Mouse (Mus musculus): Measurements from ENCODE around the gene Tmem223. TPM values are rescaled to one million over a fixed set of nuclear protein-coding genes. Genes with fewer than 3 reads are reported as not detected.

Gene Tmem223
- polyA plus RNA-seq, 1 experiment from 2014 or later: 195 TPM

DNA sequence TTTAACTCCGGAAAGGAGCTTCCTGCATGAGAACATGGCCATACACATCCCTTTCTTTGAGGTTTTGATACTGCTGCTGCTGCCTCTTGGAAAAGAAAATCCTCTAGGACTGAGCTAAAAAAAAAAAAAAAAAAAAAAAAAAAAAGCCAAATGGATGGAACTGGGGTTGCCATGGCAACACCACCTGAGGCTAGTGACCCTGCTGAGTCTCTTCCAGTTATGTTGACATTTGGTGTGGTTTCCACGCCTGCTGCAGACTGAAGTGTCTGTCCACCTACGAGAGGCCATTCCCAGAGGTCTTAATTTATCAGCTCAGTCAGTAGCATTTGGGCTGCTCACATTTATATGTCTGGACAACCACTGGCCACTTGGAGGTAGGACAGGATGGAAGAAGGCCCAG lies 17.7 kb downstream of the Tmem223 start:
- H3K4me2 ChIP-seq (ENCODE audit: low read length): no peak overlapping the region
- H3K36me3 ChIP-seq (ENCODE audit: control insufficient read depth, insufficient read depth, low read length): peaks cover 10% of the 10 kb centered on the region
- 0 out of 2 replicates have a peak overlapping the region, but pooled peaks have one; percentile 10 for H3K9ac ChIP-seq (ENCODE audit: low read depth, low read length)
- H3K4me3 ChIP-seq (ENCODE audit: low read depth, low read length): no peak overlapping the region
- H3K4me1 ChIP-seq (ENCODE audit: control insufficient read depth, insufficient read depth, low read length): peaks cover 16% of the 10 kb centered on the region
- 12% methylated on average over 3 of the region's 3 CpGs for WGBS
- H3K27ac ChIP-seq (ENCODE audit: low read length): peak overlapping the region; percentile 39
- no peaks in the 10 kb centered on the region for H3K27me3 ChIP-seq (ENCODE audit: control insufficient read depth, insufficient read depth, low read depth, low read length)
- no peaks in the 10 kb centered on the region for H3K9me3 ChIP-seq (replicated peaks; ENCODE audit: control insufficient read depth, low read length, poor library complexity, severe bottlenecking)
- ATAC-seq: no peak

DNA sequence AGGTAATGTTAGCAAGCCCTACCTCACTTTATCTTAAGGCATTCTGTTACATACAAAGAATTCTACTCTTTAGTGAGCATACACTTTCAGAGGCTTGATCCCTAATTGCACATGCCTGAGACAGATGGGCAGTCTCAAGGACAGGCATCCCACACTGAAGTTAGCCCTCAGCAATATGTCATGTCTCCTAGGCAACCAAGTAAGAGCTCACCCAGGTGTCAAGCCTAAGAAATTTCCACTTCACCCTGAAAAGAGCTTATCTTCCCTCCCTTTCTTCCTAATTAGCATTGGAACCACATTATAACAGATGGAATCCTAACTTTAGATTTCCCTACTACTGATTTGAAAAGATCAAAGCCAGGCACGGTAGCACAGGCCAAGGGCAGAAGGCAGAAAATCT lies 18.4 kb downstream of the Tmem223 start:
- ATAC-seq: no peak
- H3K36me3 ChIP-seq (ENCODE audit: control insufficient read depth, insufficient read depth, low read length): peaks cover 16% of the 10 kb centered on the region
- H3K4me3 ChIP-seq (ENCODE audit: low read depth, low read length): no peak overlapping the region
- H3K27me3 ChIP-seq (ENCODE audit: control insufficient read depth, insufficient read depth, low read depth, low read length): no peaks in the 10 kb centered on the region
- no peak overlapping the region for H3K4me2 ChIP-seq (ENCODE audit: low read length)
- peak overlapping the region; percentile 39; the same call in 1 of the 2 replicates for H3K27ac ChIP-seq (ENCODE audit: low read length)
- H3K9ac ChIP-seq (ENCODE audit: low read depth, low read length): no peak overlapping the region
- no peaks in the 10 kb centered on the region for H3K9me3 ChIP-seq (replicated peaks; ENCODE audit: control insufficient read depth, low read length, poor library complexity, severe bottlenecking)
- 24% methylated on average over 1 of the region's 1 CpGs for WGBS
- H3K4me1 ChIP-seq (ENCODE audit: control insufficient read depth, insufficient read depth, low read length): peaks cover 16% of the 10 kb centered on the region

DNA sequence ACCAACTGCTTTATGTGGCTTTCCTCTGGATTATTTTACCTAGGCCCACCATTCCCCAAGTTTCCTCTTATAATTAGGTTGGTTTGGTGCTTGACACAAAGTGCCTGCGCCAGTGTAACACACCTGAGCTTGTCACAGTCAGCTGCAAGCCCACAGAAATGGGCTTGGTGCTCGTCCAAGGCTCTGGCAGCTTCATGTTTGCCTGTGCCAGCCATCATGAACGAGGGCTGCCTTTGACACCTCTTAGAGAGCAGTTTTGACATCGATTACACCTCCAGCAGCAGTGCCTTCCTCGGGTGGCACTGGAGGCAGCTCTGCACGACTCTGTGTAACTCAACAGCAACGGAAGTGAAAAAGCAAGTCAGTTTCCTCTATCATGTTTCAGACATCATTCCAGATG lies 19.4 kb downstream of the Tmem223 start:
- H3K4me2 ChIP-seq (ENCODE audit: low read length): no peak overlapping the region
- peaks cover 14% of the 10 kb centered on the region for H3K4me1 ChIP-seq (ENCODE audit: control insufficient read depth, insufficient read depth, low read length)
- H3K9ac ChIP-seq (ENCODE audit: low read depth, low read length): no peak overlapping the region
- no peak overlapping the region for H3K4me3 ChIP-seq (ENCODE audit: low read depth, low read length)
- H3K9me3 ChIP-seq (replicated peaks; ENCODE audit: control insufficient read depth, low read length, poor library complexity, severe bottlenecking): no peaks in the 10 kb centered on the region
- H3K36me3 ChIP-seq (ENCODE audit: control insufficient read depth, insufficient read depth, low read length): peaks cover 24% of the 10 kb centered on the region
- no peak overlapping the region for H3K27ac ChIP-seq (ENCODE audit: low read length)
- no peaks in the 10 kb centered on the region for H3K27me3 ChIP-seq (ENCODE audit: control insufficient read depth, insufficient read depth, low read depth, low read length)
- 87% methylated on average over 7 of the region's 7 CpGs for WGBS
- ATAC-seq: no peak

DNA sequence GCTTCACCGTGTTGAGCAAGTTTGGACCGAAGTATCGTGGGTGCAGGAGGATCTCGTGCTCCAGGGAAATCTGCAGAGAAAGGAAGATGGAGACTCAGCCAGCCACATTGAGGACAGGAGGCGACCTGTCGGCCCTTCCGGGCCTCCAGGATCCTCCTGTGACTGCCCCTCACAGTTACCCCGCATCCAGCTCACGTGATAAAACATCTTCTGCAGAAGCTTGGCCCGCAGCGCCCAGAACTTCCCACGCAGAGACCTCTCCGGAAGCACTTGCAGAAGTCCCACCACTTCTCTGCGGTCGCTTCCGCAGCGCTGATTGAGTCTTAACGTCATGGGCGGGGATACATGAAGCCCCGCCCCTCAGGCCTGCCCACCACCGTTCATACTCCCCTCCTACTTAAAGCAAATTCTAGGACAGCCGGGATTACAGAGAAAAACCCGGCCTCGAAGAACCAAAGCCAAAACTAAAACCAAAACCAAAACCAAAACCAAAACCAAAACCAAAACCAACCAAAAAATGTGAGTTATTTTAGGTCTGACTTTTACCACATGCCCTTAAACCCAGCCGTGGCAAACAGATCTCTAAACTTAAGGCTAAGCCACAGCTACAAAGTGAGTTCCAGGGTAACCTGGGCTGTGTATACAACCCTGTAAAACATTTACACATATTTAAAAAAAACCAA lies 27.6 kb downstream of the Tmem223 start, which contains the start of gene Polr2g:
Gene Polr2g, minus strand, starts transcription at position 314 of the 683 bp plus-strand sequence.
- Histone ChIP-seq H3K4me2 (ENCODE audit: low read length) (peak within 1 kb of the TSS; percentile 93), H3K9ac (ENCODE audit: low read depth, low read length) (peak within 1 kb of the TSS; percentile 72), H3K9me3 (replicated peaks; ENCODE audit: control insufficient read depth, low read length, poor library complexity, severe bottlenecking) (no peaks in the 10 kb centered on the region), H3K36me3 (ENCODE audit: control insufficient read depth, insufficient read depth, low read length) (peaks cover 16% of the 10 kb centered on the region), H3K4me3 (ENCODE audit: low read depth, low read length) (peak within 1 kb of the TSS; percentile 68), H3K4me1 (ENCODE audit: control insufficient read depth, insufficient read depth, low read length) (peaks cover 25% of the 10 kb centered on the region), H3K27me3 (ENCODE audit: control insufficient read depth, insufficient read depth, low read depth, low read length) (no peaks in the 10 kb centered on the region), H3K27ac (ENCODE audit: low read length) (peak within 1 kb of the TSS; percentile 60)
- peak; percentile 75 for ATAC-seq
- 2% methylated on average over 25 of the region's 25 CpGs for WGBS

DNA sequence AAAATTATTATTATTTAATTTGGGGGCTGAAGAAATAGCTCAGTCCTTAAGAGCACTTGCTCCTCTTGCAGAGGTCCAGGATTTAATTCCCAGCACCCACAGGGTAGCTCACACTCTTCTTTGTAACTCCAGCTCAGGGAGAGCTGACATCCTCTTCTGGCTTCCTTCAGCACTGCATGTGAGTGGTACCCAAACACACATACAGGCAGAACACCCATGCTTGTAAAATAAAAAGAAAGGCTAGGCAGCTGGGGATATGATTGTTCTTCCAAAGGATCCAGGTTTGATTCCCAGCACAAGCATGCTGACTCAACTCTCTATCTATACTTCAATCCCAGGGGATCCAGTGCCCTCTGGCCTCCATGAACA lies 28.1 kb downstream of the Tmem223 start:
- no peak for ATAC-seq
- H3K4me1 ChIP-seq (ENCODE audit: control insufficient read depth, insufficient read depth, low read length): peaks cover 26% of the 10 kb centered on the region
- H3K4me2 ChIP-seq (ENCODE audit: low read length): peak overlapping the region; percentile 93
- no peaks in the 10 kb centered on the region for H3K9me3 ChIP-seq (replicated peaks; ENCODE audit: control insufficient read depth, low read length, poor library complexity, severe bottlenecking)
- H3K36me3 ChIP-seq (ENCODE audit: control insufficient read depth, insufficient read depth, low read length): peaks cover 11% of the 10 kb centered on the region
- no peak overlapping the region for H3K4me3 ChIP-seq (ENCODE audit: low read depth, low read length)
- H3K27me3 ChIP-seq (ENCODE audit: control insufficient read depth, insufficient read depth, low read depth, low read length): no peaks in the 10 kb centered on the region
- no peak overlapping the region for H3K9ac ChIP-seq (ENCODE audit: low read depth, low read length)
- H3K27ac ChIP-seq (ENCODE audit: low read length): no peak overlapping the region

DNA sequence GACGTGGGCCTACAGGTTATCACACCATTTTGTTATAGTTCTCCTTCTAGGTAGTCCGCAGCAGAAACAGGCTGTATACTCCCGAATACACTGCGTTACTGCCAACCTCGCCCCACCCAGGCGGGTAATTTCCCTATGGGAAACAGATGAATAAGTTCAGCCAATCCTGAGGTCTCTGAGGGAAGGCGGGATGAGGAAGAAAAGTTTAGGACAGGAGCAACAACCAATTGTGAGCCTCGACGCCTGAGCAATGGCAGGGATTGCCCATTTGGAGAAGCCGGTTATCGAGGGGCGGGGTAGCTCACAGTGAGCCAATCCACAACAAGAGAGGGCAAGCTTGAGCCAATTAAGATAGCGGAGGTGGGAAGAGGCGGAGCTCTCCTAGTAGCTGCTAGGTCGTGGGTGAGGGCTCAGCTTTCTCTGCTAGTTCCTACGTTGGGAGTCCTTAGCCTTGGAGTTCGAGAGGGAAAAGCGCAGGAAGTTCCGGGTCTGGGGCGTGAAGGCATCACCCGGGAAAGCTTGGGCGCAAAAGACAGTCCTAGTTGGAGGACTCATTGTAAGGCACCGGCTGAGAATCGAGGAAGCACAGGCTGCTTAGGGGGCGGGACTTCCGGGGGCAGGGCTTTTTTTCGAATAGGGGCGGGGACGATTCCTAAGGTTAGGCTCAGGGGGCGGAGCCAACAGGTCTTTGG lies 31.5 kb downstream of the Tmem223 start, which contains the start of gene Zbtb3:
Gene Zbtb3, plus strand, starts transcription at position 426 of the 692 bp plus-strand sequence.
- Histone ChIP-seq H3K9ac (ENCODE audit: low read depth, low read length) (peak within 1 kb of the TSS; percentile 74), H3K9me3 (replicated peaks; ENCODE audit: control insufficient read depth, low read length, poor library complexity, severe bottlenecking) (no peaks in the 10 kb centered on the region), H3K27ac (ENCODE audit: low read length) (peak within 1 kb of the TSS; percentile 95), H3K27me3 (ENCODE audit: control insufficient read depth, insufficient read depth, low read depth, low read length) (no peaks in the 10 kb centered on the region), H3K4me3 (ENCODE audit: low read depth, low read length) (peak within 1 kb of the TSS; percentile 70), H3K4me1 (ENCODE audit: control insufficient read depth, insufficient read depth, low read length) (peaks cover 21% of the 10 kb centered on the region), H3K4me2 (ENCODE audit: low read length) (peak within 1 kb of the TSS; percentile 67), H3K36me3 (ENCODE audit: control insufficient read depth, insufficient read depth, low read length) (peaks cover 7% of the 10 kb centered on the region)
- ATAC-seq: peak; percentile 98
- under 1% methylated on average over 30 of the region's 30 CpGs for WGBS

DNA sequence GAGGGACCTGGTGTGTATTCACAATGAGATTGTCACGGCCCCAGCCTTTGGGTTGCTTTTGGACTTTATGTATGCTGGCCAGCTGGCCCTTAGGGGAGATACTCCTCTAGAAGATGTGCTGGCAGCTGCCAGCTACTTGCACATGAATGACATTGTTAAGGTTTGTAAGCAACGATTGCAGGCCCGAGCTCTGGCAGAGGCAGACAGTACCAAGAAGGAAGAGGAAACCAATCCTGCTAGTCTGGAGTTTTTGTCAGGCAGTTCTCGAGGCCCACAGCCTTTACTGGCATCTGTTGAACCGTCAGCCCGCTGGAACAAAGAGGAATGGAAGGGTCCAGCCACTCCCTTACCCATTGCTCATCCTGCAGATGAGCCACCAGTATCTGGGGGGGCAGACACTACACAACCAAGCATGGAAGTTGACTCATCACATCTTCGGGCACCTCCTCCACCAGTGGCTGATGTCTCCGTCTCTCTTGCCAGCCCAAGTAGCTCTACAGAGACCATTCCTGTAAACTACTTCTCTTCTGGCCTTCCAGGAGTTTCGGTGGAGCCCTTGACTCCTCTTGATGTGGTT lies 32.5 kb downstream of the Tmem223 start:
- ATAC-seq: no peak
- peak overlapping the region; percentile 95 for H3K27ac ChIP-seq (ENCODE audit: low read length)
- peaks cover 14% of the 10 kb centered on the region for H3K4me1 ChIP-seq (ENCODE audit: control insufficient read depth, insufficient read depth, low read length)
- no peaks in the 10 kb centered on the region for H3K9me3 ChIP-seq (replicated peaks; ENCODE audit: control insufficient read depth, low read length, poor library complexity, severe bottlenecking)
- H3K27me3 ChIP-seq (ENCODE audit: control insufficient read depth, insufficient read depth, low read depth, low read length): no peaks in the 10 kb centered on the region
- peak overlapping the region; percentile 67 for H3K4me2 ChIP-seq (ENCODE audit: low read length)
- peak overlapping the region; percentile 74; the same call in 1 of the 2 replicates for H3K9ac ChIP-seq (ENCODE audit: low read depth, low read length)
- peak overlapping the region; percentile 70 for H3K4me3 ChIP-seq (ENCODE audit: low read depth, low read length)
- WGBS: 87% methylated on average over 9 of the region's 9 CpGs
- H3K36me3 ChIP-seq (ENCODE audit: control insufficient read depth, insufficient read depth, low read length): peaks cover 7% of the 10 kb centered on the region

DNA sequence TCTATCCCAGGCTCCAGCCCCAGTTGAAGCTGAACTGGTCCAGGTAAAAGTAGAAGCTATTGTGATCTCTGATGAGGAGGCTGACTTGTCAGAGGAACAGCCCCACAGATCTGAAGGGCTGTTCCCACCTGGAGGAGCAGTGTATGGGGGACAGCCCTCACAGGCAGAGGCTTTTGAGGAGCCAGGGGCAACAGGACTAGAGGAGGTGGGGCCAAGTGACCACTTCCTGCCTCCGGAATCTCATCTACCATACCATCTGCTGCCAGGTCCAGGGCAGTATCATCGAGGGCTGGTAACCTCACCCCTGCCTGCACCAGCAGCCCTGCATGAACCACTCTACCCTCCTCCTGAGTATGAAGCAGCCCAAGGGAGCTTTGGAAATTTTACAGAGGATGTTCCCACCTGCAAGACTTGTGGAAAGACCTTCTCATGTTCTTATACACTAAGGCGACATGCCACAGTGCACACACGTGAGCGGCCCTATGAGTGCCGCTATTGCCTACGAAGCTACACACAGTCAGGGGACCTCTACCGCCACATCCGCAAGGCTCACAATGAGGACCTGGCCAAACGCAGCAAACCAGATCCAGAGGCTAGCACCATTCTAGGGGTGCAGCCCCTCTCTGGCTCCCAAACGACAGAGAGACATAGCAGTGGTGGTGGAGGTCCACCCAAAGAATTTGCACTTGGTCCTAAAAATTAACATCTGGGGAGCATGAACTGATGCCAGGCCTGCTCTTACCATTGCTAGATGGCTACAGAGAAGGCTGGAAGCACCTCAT lies 33.3 kb downstream of the Tmem223 start:
- Histone ChIP-seq H3K36me3 (ENCODE audit: control insufficient read depth, insufficient read depth, low read length) (peaks cover 7% of the 10 kb centered on the region), H3K4me1 (ENCODE audit: control insufficient read depth, insufficient read depth, low read length) (peaks cover 14% of the 10 kb centered on the region), H3K9me3 (replicated peaks; ENCODE audit: control insufficient read depth, low read length, poor library complexity, severe bottlenecking) (no peaks in the 10 kb centered on the region), H3K27ac (ENCODE audit: low read length) (no peak overlapping the region), H3K4me2 (ENCODE audit: low read length) (no peak overlapping the region), H3K4me3 (ENCODE audit: low read depth, low read length) (no peak overlapping the region), H3K9ac (ENCODE audit: low read depth, low read length) (no peak overlapping the region), H3K27me3 (ENCODE audit: control insufficient read depth, insufficient read depth, low read depth, low read length) (no peaks in the 10 kb centered on the region)
- no peak for ATAC-seq
- 92% methylated on average over 11 of the region's 11 CpGs for WGBS

Data from midbrain, embryonic 16.5 days (tissue).